Mouse (Mus musculus) CH12.LX (cell line): ENCODE data around the gene Btbd1.

Experiments
- BHLHE40 ChIP-seq: IDR thresholded peaks from 2 replicates; pipeline ENCODE4 v1.6.1; 2011; ENCODE audit warnings: mild to moderate bottlenecking, low read depth, low read length, improper control_type of control experiment
- CHD2 ChIP-seq: IDR thresholded peaks from 2 replicates; pipeline ENCODE4 v1.6.1; 2011; ENCODE audit warnings: low read length, improper control_type of control experiment
- CTCF ChIP-seq, 2 experiments: IDR thresholded peaks in 1 of 2; conservative IDR thresholded peaks in 1 of 2; 2 replicates each; pipeline ENCODE4 v1.5.1; 2011 to 2012; ENCODE audit warnings: low read depth in 2 of 2, low read length in 2 of 2, improper control_type of control experiment in 1 of 2, inconsistent platforms in 1 of 2, mild to moderate bottlenecking in 1 of 2, moderate library complexity in 1 of 2
- E2F4 ChIP-seq: IDR thresholded peaks from 2 replicates; pipeline ENCODE4 v1.6.1; 2011; ENCODE audit warnings: low read depth, low read length, improper control_type of control experiment; ENCODE audit not compliant: insufficient replicate concordance
- EP300 ChIP-seq: IDR thresholded peaks from 2 replicates; pipeline ENCODE4 v1.6.1; 2011; ENCODE audit warnings: low read length, improper control_type of control experiment
- GABPA ChIP-seq: IDR thresholded peaks from 2 replicates; pipeline ENCODE4 v1.6.1; 2012; ENCODE audit warnings: low read depth, low read length, improper control_type of control experiment, inconsistent platforms; ENCODE audit not compliant: insufficient replicate concordance
- IRF4 ChIP-seq: IDR thresholded peaks from 2 replicates; pipeline ENCODE4 v1.6.1; 2014; ENCODE audit warnings: low read depth, mild to moderate bottlenecking, inconsistent platforms, low read length, improper control_type of control experiment
- POLR2A ChIP-seq: IDR thresholded peaks from 2 replicates; pipeline ENCODE4 v1.6.1; 2011; ENCODE audit warnings: low read depth, mild to moderate bottlenecking, improper control_type of control experiment, low read length
- RCOR1 ChIP-seq: conservative IDR thresholded peaks from 2 replicates; pipeline ENCODE4 v1.6.1; 2012; ENCODE audit warnings: low read depth, mild to moderate bottlenecking, inconsistent platforms, low read length, improper control_type of control experiment
- SIN3A ChIP-seq: IDR thresholded peaks from 2 replicates; pipeline ENCODE4 v1.6.1; 2012; ENCODE audit warnings: low read length, improper control_type of control experiment, inconsistent platforms
- USF1 ChIP-seq: IDR thresholded peaks from 2 replicates; pipeline ENCODE4 v1.6.1; 2014; ENCODE audit warnings: low read depth, mild to moderate bottlenecking, inconsistent platforms, low read length, improper control_type of control experiment
- ZC3H11A ChIP-seq: IDR thresholded peaks from 2 replicates; pipeline ENCODE4 v1.6.1; 2012; ENCODE audit warnings: low read depth, mild to moderate bottlenecking, inconsistent platforms, low read length, improper control_type of control experiment

DNA sequence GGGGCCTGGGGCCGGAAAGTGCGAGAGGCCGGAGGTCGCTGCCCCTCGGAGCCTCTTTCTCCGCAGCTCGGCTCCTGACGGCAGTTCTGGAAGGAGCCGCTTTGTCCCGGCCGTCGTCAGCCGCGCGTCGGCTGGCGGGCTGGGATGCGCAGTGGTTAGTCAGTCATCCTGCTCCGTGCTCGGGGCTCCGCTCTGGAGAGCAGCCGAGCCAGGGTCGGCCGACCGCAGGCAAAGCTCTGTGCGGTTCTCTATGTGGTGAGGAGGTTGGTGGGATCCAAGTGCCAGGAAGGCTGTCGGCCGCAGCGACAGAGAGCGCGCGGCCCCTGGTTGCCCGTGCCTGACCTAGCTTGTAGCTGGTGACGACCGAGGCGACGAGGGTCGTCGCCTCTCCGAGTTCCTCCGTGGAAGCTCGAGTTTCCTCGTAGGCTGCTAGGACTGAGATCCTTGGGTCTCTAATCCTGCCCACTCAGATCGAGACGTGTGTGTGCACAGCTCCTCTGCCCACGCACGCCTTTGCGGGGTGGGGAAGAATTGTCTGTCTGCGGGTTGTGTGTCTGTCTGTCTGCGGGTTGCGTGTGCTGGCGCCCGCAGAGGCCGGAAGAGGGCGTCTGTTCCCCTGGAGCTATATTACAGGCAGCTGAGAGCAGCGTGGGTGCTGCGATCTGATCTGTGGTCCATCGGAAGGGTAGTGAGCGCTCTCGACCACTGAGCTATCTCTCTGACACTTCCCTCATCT lies 66.0 kb downstream of the Btbd1 start:
- peak in 1 of 2 experiments; percentile 42; a peak in 2 of 4 replicates for TF ChIP-seq CTCF (conservative IDR thresholded peaks at IDR 0.05 in 1 of 2, IDR thresholded peaks at IDR 0.05 in 1 of 2; ENCODE audit: low read depth in 2 of 2, low read length in 2 of 2)
- TF ChIP-seq E2F4: no peak
- no peak for TF ChIP-seq ZC3H11A
- TF ChIP-seq GABPA: no peak
- TF ChIP-seq POLR2A: no peak
- no peak for TF ChIP-seq RCOR1
- no peak for TF ChIP-seq SIN3A
- TF ChIP-seq USF1: no peak
- no peak for TF ChIP-seq IRF4
- no peak for TF ChIP-seq BHLHE40
- TF ChIP-seq EP300: no peak
- TF ChIP-seq CHD2: no peak
